18 mouse cellular contexts compared by ENCODE assay signal in genomic region chr5:137103969-137104368, GRCm38 (mm10). TPM values are rescaled to one million over a fixed set of nuclear protein-coding genes. Genes with fewer than 3 reads are reported as not detected.
DNase-seq lines count a peak whose midpoint lies in the region; ATAC-seq and TF ChIP-seq lines count a peak whose summit lies in the region.
"Had no signal": no experiment of that assay in that cellular context is flagged by ENCODE, and none has a peak within 500 bp of the region (broad histone marks: within the 10 kb centered on the region; RNA-seq: fewer than 3 reads in every experiment).

No protein-coding gene starts in this region.

- H3K79me2 ChIP-seq in heart, adult 2 months (replicated peaks; ENCODE audit: control insufficient read depth, insufficient read depth, low read length), result no peaks in the 10 kb centered on the region

- no peak overlapping the region for H3K27ac ChIP-seq in heart, adult 2 months
- H3K27ac ChIP-seq in midbrain, postnatal 0 days (ENCODE audit: low read depth, low read length), result no peak overlapping the region
- H3K27ac ChIP-seq in midbrain, embryonic 13.5 days, result no peak overlapping the region
- no peak overlapping the region for H3K27ac ChIP-seq in stomach, postnatal 0 days (replicated peaks)
- H3K27ac ChIP-seq: limb, embryonic 15.5 days; neural tube, embryonic 15.5 days had no signal

- TF ChIP-seq POLR2A in heart, adult 2 months (IDR thresholded peaks at IDR 0.05; ENCODE audit: insufficient read depth, low read depth, low read length), result no peak

- intact Hi-C loops in heart, adult 2 months (cut with DNase I), result loop anchor here (10.0 kb wide), 1 partner anchor 179 kb away; no protein-coding TSS in a partner anchor
- intact Hi-C loops in heart, postnatal 10 days (cut with DNase I), result no loop called here
- intact Hi-C loops in gastrocnemius, postnatal 36 days (cut with DNase I), result loop anchor here (10.0 kb wide), 1 partner anchor 179 kb away; no protein-coding TSS in a partner anchor

- no peak for TF ChIP-seq EP300 in heart, adult 2 months (IDR thresholded peaks at IDR 0.05; ENCODE audit: insufficient read depth, low read depth, low read length)
- no peak for TF ChIP-seq EP300 in stomach, postnatal 0 days (optimal IDR thresholded peaks at IDR 0.05)

- no peak overlapping the region for H3K4me3 ChIP-seq in heart, adult 2 months
- no peak overlapping the region for H3K4me3 ChIP-seq in midbrain, postnatal 0 days (ENCODE audit: low read depth, low read length)
- H3K4me3 ChIP-seq in midbrain, embryonic 13.5 days (replicated peaks), result no peak overlapping the region
- H3K4me3 ChIP-seq in erythroblast, embryonic 14.5 days (replicated peaks), result peak overlapping the region; percentile 60
- no peak overlapping the region for H3K4me3 ChIP-seq in stomach, postnatal 0 days (ENCODE audit: low read depth, low read length)
- H3K4me3 ChIP-seq: limb, embryonic 15.5 days; neural tube, embryonic 15.5 days had no signal

- no peaks in the 10 kb centered on the region for H3K9me3 ChIP-seq in midbrain, postnatal 0 days (ENCODE audit: low read length)
- no peaks in the 10 kb centered on the region for H3K9me3 ChIP-seq in midbrain, embryonic 13.5 days
- peaks cover 30% of the 10 kb centered on the region for H3K9me3 ChIP-seq in erythroblast, embryonic 14.5 days (ENCODE audit: control insufficient read depth, low read length)
- H3K9me3 ChIP-seq in stomach, postnatal 0 days (ENCODE audit: control insufficient read depth, low read length), result no peaks in the 10 kb centered on the region
- H3K9me3 ChIP-seq: limb, embryonic 15.5 days; neural tube, embryonic 15.5 days had no signal

- no peak overlapping the region for H3K9ac ChIP-seq in heart, adult 2 months (ENCODE audit: low read depth, low read length)
- H3K9ac ChIP-seq in midbrain, postnatal 0 days (replicated peaks; ENCODE audit: low read length, poor library complexity, severe bottlenecking), result no peak overlapping the region
- no peak overlapping the region for H3K9ac ChIP-seq in midbrain, embryonic 13.5 days (replicated peaks)
- no peak overlapping the region for H3K9ac ChIP-seq in stomach, postnatal 0 days (ENCODE audit: low read length)
- H3K9ac ChIP-seq: limb, embryonic 15.5 days; neural tube, embryonic 15.5 days had no signal

- no peaks in the 10 kb centered on the region for H3K36me3 ChIP-seq in heart, adult 2 months (ENCODE audit: control insufficient read depth, insufficient read depth, low read length)
- no peaks in the 10 kb centered on the region for H3K36me3 ChIP-seq in midbrain, postnatal 0 days (ENCODE audit: insufficient read depth, low read length)
- no peaks in the 10 kb centered on the region for H3K36me3 ChIP-seq in midbrain, embryonic 13.5 days
- H3K36me3 ChIP-seq in erythroblast, embryonic 14.5 days (ENCODE audit: control insufficient read depth), result peaks cover 53% of the 10 kb centered on the region
- no peaks in the 10 kb centered on the region for H3K36me3 ChIP-seq in stomach, postnatal 0 days (ENCODE audit: control insufficient read depth, insufficient read depth, low read length)
- H3K36me3 ChIP-seq: limb, embryonic 15.5 days; neural tube, embryonic 15.5 days had no signal

- DNase-seq in heart, adult 2 months, result no peak
- DNase-seq in heart, postnatal 10 days, result no peak
- DNase-seq in midbrain, postnatal 0 days (ENCODE audit: low spot score), result no peak
- no peak for DNase-seq in stomach, postnatal 0 days (ENCODE audit: low spot score)
- no peak for DNase-seq in right cerebral cortex, postnatal 10 days (ENCODE audit: low spot score in 2 of 2)
- no peak for DNase-seq in gastrocnemius, postnatal 36 days
- DNase-seq: embryo, embryonic 11 days; kidney, adult 8-10 months had no signal

- H3K27me3 ChIP-seq in heart, adult 2 months (ENCODE audit: control insufficient read depth, insufficient read depth, low read length), result no peaks in the 10 kb centered on the region
- no peaks in the 10 kb centered on the region for H3K27me3 ChIP-seq in midbrain, postnatal 0 days (ENCODE audit: insufficient read depth, low read length)
- no peaks in the 10 kb centered on the region for H3K27me3 ChIP-seq in midbrain, embryonic 13.5 days
- no peaks in the 10 kb centered on the region for H3K27me3 ChIP-seq in erythroblast, embryonic 14.5 days (ENCODE audit: control insufficient read depth)
- no peaks in the 10 kb centered on the region for H3K27me3 ChIP-seq in stomach, postnatal 0 days (ENCODE audit: control insufficient read depth, insufficient read depth, low read length)
- H3K27me3 ChIP-seq: CH12.LX; limb, embryonic 15.5 days; neural tube, embryonic 15.5 days had no signal

- WGBS in heart, adult 2 months, result 90% methylated on average over 2 of the region's 2 CpGs
- 93% methylated on average over 2 of the region's 2 CpGs for WGBS in midbrain, postnatal 0 days
- 91% methylated on average over 2 of the region's 2 CpGs for WGBS in midbrain, embryonic 13.5 days
- 87% methylated on average over 2 of the region's 2 CpGs for WGBS in stomach, postnatal 0 days

- no peak for ATAC-seq in midbrain, postnatal 0 days (ENCODE audit: low FRiP score)
- no peak for ATAC-seq in midbrain, embryonic 13.5 days
- ATAC-seq in stomach, postnatal 0 days (ENCODE audit: low FRiP score, low TSS enrichment), result no peak

- peak; percentile 40 for TF ChIP-seq CTCF in heart, adult 2 months (IDR thresholded peaks at IDR 0.05)
- TF ChIP-seq CTCF in midbrain, postnatal 0 days (IDR thresholded peaks at IDR 0.05), result 0 out of 2 replicates have a peak, but pooled peaks have one; percentile 9
- TF ChIP-seq CTCF in stomach, postnatal 0 days (IDR thresholded peaks at IDR 0.05; ENCODE audit: low read depth), result peak; percentile 24; the same call in 1 of the 2 replicates

- no peak overlapping the region for H3K4me2 ChIP-seq in midbrain, postnatal 0 days (ENCODE audit: low read depth, low read length, poor library complexity, severe bottlenecking)
- no peak overlapping the region for H3K4me2 ChIP-seq in midbrain, embryonic 13.5 days (replicated peaks)
- no peak overlapping the region for H3K4me2 ChIP-seq in stomach, postnatal 0 days (replicated peaks; ENCODE audit: low read depth)
- H3K4me2 ChIP-seq: limb, embryonic 15.5 days; neural tube, embryonic 15.5 days had no signal

- H3K4me1 ChIP-seq in heart, adult 2 months (ENCODE audit: control insufficient read depth, insufficient read depth, low read length), result peaks cover 9% of the 10 kb centered on the region
- no peaks in the 10 kb centered on the region; the same call in 1 of the 2 replicates for H3K4me1 ChIP-seq in midbrain, postnatal 0 days (ENCODE audit: insufficient read depth, low read length)
- peaks cover 8% of the 10 kb centered on the region; the same call in 1 of the 2 replicates for H3K4me1 ChIP-seq in midbrain, embryonic 13.5 days (replicated peaks)
- H3K4me1 ChIP-seq in erythroblast, embryonic 14.5 days (ENCODE audit: control insufficient read depth), result peaks cover 89% of the 10 kb centered on the region
- H3K4me1 ChIP-seq in stomach, postnatal 0 days (replicated peaks; ENCODE audit: control insufficient read depth, insufficient read depth), result no peaks in the 10 kb centered on the region

RNA-seq across cellular contexts. Expression of gene Trim56, which starts 12.0 kb away (rescaled TPM):
- 10 to 100 TPM; 19.0 to 22.2 TPM for total RNA-seq in heart, adult 2 months (2021)
- polyA plus RNA-seq in heart, adult 2 months (2012; rRNA removed), result 6.9 and 7.5 TPM in 2 replicates
- total RNA-seq in heart, postnatal 10 days (2021), result 10 to 100 TPM; 21.2 to 21.6 TPM
- total RNA-seq in midbrain, postnatal 0 days (2014; rRNA removed), result 3.7 and 5.4 TPM in 2 replicates
- polyA plus RNA-seq in midbrain, postnatal 0 days (2015; fragmentation: Nextera tagmentation; extraction: Ambion mirVana), result 1.2 and 1.4 TPM in 2 replicates
- polyA plus RNA-seq in midbrain, embryonic 13.5 days (2015; fragmentation: Nextera tagmentation; extraction: Ambion mirVana), result 2.6 and 4.2 TPM in 2 replicates
- polyA plus RNA-seq in erythroblast, embryonic 14.5 days (2012), result 3.3 and 3.5 TPM in 2 replicates
- polyA plus RNA-seq in stomach, postnatal 0 days (2015; fragmentation: Nextera tagmentation; extraction: Ambion mirVana), result 4.4 and 4.5 TPM in 2 replicates
- total RNA-seq in gastrocnemius, postnatal 36 days (2021), result 1 to 10 TPM; 7.0 to 8.0 TPM

RNA-seq across cellular contexts. Expression of gene Serpine1, which starts 31.9 kb away (rescaled TPM):
- 10 to 100 TPM; 24.0 to 29.6 TPM for total RNA-seq in heart, adult 2 months (2021)
- 21.9 and 41.8 TPM in 2 replicates for polyA plus RNA-seq in heart, adult 2 months (2012; rRNA removed)
- 10 to 100 TPM; 11.0 to 19.3 TPM for total RNA-seq in heart, postnatal 10 days (2021)
- 3.3 and 3.7 TPM in 2 replicates for total RNA-seq in midbrain, postnatal 0 days (2014; rRNA removed)
- polyA plus RNA-seq in midbrain, postnatal 0 days (2015; fragmentation: Nextera tagmentation; extraction: Ambion mirVana), result 0.06 and 0.30 TPM in 2 replicates
- polyA plus RNA-seq in midbrain, embryonic 13.5 days (2015; fragmentation: Nextera tagmentation; extraction: Ambion mirVana), result 0.17 TPM in 1 of 2 replicates, not detected in the other
- not detected in 2 replicates for polyA plus RNA-seq in erythroblast, embryonic 14.5 days (2012)
- polyA plus RNA-seq in stomach, postnatal 0 days (2015; fragmentation: Nextera tagmentation; extraction: Ambion mirVana), result 0.25 and 0.27 TPM in 2 replicates
- total RNA-seq in gastrocnemius, postnatal 36 days (2021), result 1 to 10 TPM; 2.8 to 7.5 TPM
- polyA plus RNA-seq: forebrain, embryonic 11.5 days had no signal

RNA-seq across cellular contexts. Expression of gene Muc3, which starts 45.2 kb away (rescaled TPM):
- not detected for total RNA-seq in heart, adult 2 months (2021)
- polyA plus RNA-seq in heart, adult 2 months (2012; rRNA removed), result not detected in 2 replicates
- not detected for total RNA-seq in heart, postnatal 10 days (2021)
- total RNA-seq in midbrain, postnatal 0 days (2014; rRNA removed), result not detected in 2 replicates
- not detected in 2 replicates for polyA plus RNA-seq in midbrain, postnatal 0 days (2015; fragmentation: Nextera tagmentation; extraction: Ambion mirVana)
- not detected in 2 replicates for polyA plus RNA-seq in midbrain, embryonic 13.5 days (2015; fragmentation: Nextera tagmentation; extraction: Ambion mirVana)
- polyA plus RNA-seq in erythroblast, embryonic 14.5 days (2012), result not detected in 2 replicates
- polyA plus RNA-seq in stomach, postnatal 0 days (2015; fragmentation: Nextera tagmentation; extraction: Ambion mirVana), result 0.68 and 0.75 TPM in 2 replicates
- total RNA-seq in gastrocnemius, postnatal 36 days (2021), result not detected
- total RNA-seq: adrenal gland, adult 18-20 months; CH12.LX; gastrocnemius, postnatal 4 days; layer of hippocampus, postnatal 25 days had no signal
- polyA plus RNA-seq: forebrain, embryonic 11.5 days; hindbrain, embryonic 11.5 days; limb, embryonic 15.5 days; neural tube, embryonic 15.5 days had no signal

RNA-seq across cellular contexts. Expression of gene Ap1s1, which starts 58.0 kb away (rescaled TPM):
- total RNA-seq in heart, adult 2 months (2021), result 10 to 100 TPM; 33.9 to 36.8 TPM
- polyA plus RNA-seq in heart, adult 2 months (2012; rRNA removed), result 23.4 and 38.6 TPM in 2 replicates
- total RNA-seq in heart, postnatal 10 days (2021), result 10 to 100 TPM; 59.7 to 65.0 TPM
- total RNA-seq in midbrain, postnatal 0 days (2014; rRNA removed), result 139 and 144 TPM in 2 replicates
- 308 and 311 TPM in 2 replicates for polyA plus RNA-seq in midbrain, postnatal 0 days (2015; fragmentation: Nextera tagmentation; extraction: Ambion mirVana)
- 257 and 272 TPM in 2 replicates for polyA plus RNA-seq in midbrain, embryonic 13.5 days (2015; fragmentation: Nextera tagmentation; extraction: Ambion mirVana)
- 11.7 and 12.6 TPM in 2 replicates for polyA plus RNA-seq in erythroblast, embryonic 14.5 days (2012)
- 140 and 146 TPM in 2 replicates for polyA plus RNA-seq in stomach, postnatal 0 days (2015; fragmentation: Nextera tagmentation; extraction: Ambion mirVana)
- 10 to 100 TPM; 14.6 to 16.8 TPM for total RNA-seq in gastrocnemius, postnatal 36 days (2021)

Comparison
In these comparisons a context has a peak if more than half of its experiments do, and no peak if none do; other contexts are left out.
1. RNA of gene Serpine1, which starts 31.9 kb away (polyA plus RNA-seq): 21.9 to 41.8 TPM in heart, adult 2 months; 0.06 to 0.30 TPM in midbrain, postnatal 0 days, 0.25 to 0.27 TPM in stomach, postnatal 0 days, 0.17 TPM in midbrain, embryonic 13.5 days and not detected in erythroblast, embryonic 14.5 days; every median in the first group is over 10 times any median in the second.
2. Peak in every context shown above with its lines, with median percentiles within 50 percentile points of each other: CTCF ChIP-seq.